Mouse (Mus musculus) liver, embryonic 13.5 days (tissue): ENCODE measurements at regions not wholly inside any gene's neighbourhood (a gene's known extent, or its start where the extent isn't known, plus 50 kb on each side); places are given as distances from the start of the nearest gene placed in this dataset.
A peak's percentile ranks its signal among the peaks of the same experiment; 100 is the strongest.

Experiments used
- ATAC-seq: fragments of 200-750 bp; cut with Nextera tagmentation; 2 replicates; pipeline ENCODE4 v1.8.0; 2017; ENCODE audit warnings: low read depth, mild to moderate bottlenecking, moderate number of reproducible peaks, moderate library complexity
- DNase-seq: peaks from one replicate; pipeline ENCODE4 v3.0.0; 2022
- H3K27ac ChIP-seq: fragments of 300-500 bp; sonication (generic); 2 replicates; pipeline ENCODE4 v1.5.1; 2015; ENCODE audit warnings: moderate library complexity, mild to moderate bottlenecking, inconsistent platforms
- H3K27me3 ChIP-seq: fragments of 300-500 bp; sonication (generic); 2 replicates; pipeline ENCODE4 v1.6.1; 2015; ENCODE audit warnings: mild to moderate bottlenecking, inconsistent platforms
- H3K36me3 ChIP-seq: fragments of 300-500 bp; sonication (generic); 2 replicates; pipeline ENCODE4 v1.6.1; 2015; ENCODE audit warnings: mild to moderate bottlenecking, inconsistent platforms
- H3K4me1 ChIP-seq: fragments of 300-500 bp; sonication (generic); replicated peaks from 2 replicates; pipeline ENCODE4 v1.6.1; 2015; ENCODE audit warnings: inconsistent platforms
- H3K4me2 ChIP-seq: fragments of 300-500 bp; sonication (generic); 2 replicates; pipeline ENCODE4 v1.6.1; 2015; ENCODE audit warnings: inconsistent platforms, mild to moderate bottlenecking, moderate library complexity
- H3K4me3 ChIP-seq: fragments of 300-500 bp; sonication (generic); replicated peaks from 2 replicates; pipeline ENCODE4 v1.5.1; 2015; ENCODE audit warnings: mild to moderate bottlenecking, inconsistent platforms
- H3K9ac ChIP-seq: fragments of 300-500 bp; sonication (generic); 2 replicates; pipeline ENCODE4 v1.6.1; 2015; ENCODE audit warnings: mild to moderate bottlenecking, inconsistent platforms
- H3K9me3 ChIP-seq: fragments of 300-500 bp; sonication (generic); replicated peaks from 2 replicates; pipeline ENCODE4 v1.6.1; 2016; ENCODE audit warnings: inconsistent platforms
- WGBS: fragments of 180-500 bp; shearing (Covaris S2); methylation state at CpG from one replicate; pipeline ENCODE4 v1.1.7; 2015; ENCODE audit not compliant: insufficient replicate concordance; 5-methylcytosine and 5-hydroxymethylcytosine counted together

- H3K9ac ChIP-seq, result no peak overlapping the region
- WGBS, result 16% methylated on average over 9 of the region's 9 CpGs
- peaks cover 4% of the 10 kb centered on the region; the same call in 1 of the 2 replicates for H3K4me1 ChIP-seq
- peak overlapping the region; percentile 51 for H3K4me2 ChIP-seq
- no peaks in the 10 kb centered on the region for H3K9me3 ChIP-seq
- H3K36me3 ChIP-seq, result no peaks in the 10 kb centered on the region
- DNase-seq, result no peak
- H3K27ac ChIP-seq, result no peak overlapping the region
- H3K27me3 ChIP-seq, result peaks cover 35% of the 10 kb centered on the region
- peak overlapping the region; percentile 44 for H3K4me3 ChIP-seq
- ATAC-seq, result no peak
Measured at GRCm38 (mm10) chr10:117571891-117572573, 57.3 kb upstream of the Cpm start.

GRCm38 (mm10) chr10:117570971-117571861 is 58.1 kb upstream of the Cpm start:
- H3K4me1 ChIP-seq, result peaks cover 4% of the 10 kb centered on the region; the same call in 1 of the 2 replicates
- H3K9ac ChIP-seq, result no peak overlapping the region
- ATAC-seq (no peak), DNase-seq (no peak)
- H3K4me2 ChIP-seq, result peak overlapping the region; percentile 51
- no peaks in the 10 kb centered on the region for H3K9me3 ChIP-seq
- H3K27ac ChIP-seq, result no peak overlapping the region
- 3% methylated on average over 27 of the region's 27 CpGs for WGBS
- H3K36me3 ChIP-seq, result no peaks in the 10 kb centered on the region
- H3K27me3 ChIP-seq, result peaks cover 35% of the 10 kb centered on the region
- peak overlapping the region; percentile 44 for H3K4me3 ChIP-seq

GRCm38 (mm10) chr10:117570091-117570970 is 59.0 kb upstream of the Cpm start:
- Histone ChIP-seq H3K9me3 (no peaks in the 10 kb centered on the region), H3K4me2 (no peak overlapping the region), H3K4me3 (no peak overlapping the region), H3K27me3 (peaks cover 35% of the 10 kb centered on the region), H3K27ac (no peak overlapping the region), H3K36me3 (no peaks in the 10 kb centered on the region), H3K4me1 (peaks cover 4% of the 10 kb centered on the region; the same call in 1 of the 2 replicates), H3K9ac (no peak overlapping the region)
- no peak for ATAC-seq
- no peak for DNase-seq
- 46% methylated on average over 8 of the region's 8 CpGs for WGBS

GRCm38 (mm10) chr10:117569301-117570079 is 59.8 kb upstream of the Cpm start:
- no peak for ATAC-seq
- H3K36me3 ChIP-seq, result no peaks in the 10 kb centered on the region
- H3K27ac ChIP-seq, result no peak overlapping the region
- H3K4me2 ChIP-seq, result no peak overlapping the region
- H3K4me3 ChIP-seq, result no peak overlapping the region
- H3K27me3 ChIP-seq, result peaks cover 35% of the 10 kb centered on the region
- WGBS, result 57% methylated on average over 11 of the region's 11 CpGs
- H3K4me1 ChIP-seq, result peaks cover 4% of the 10 kb centered on the region; the same call in 1 of the 2 replicates
- no peak for DNase-seq
- H3K9me3 ChIP-seq, result no peaks in the 10 kb centered on the region
- no peak overlapping the region for H3K9ac ChIP-seq

GRCm38 (mm10) chr10:117568472-117569300 is 60.6 kb upstream of the Cpm start:
- peaks cover 4% of the 10 kb centered on the region; the same call in 1 of the 2 replicates for H3K4me1 ChIP-seq
- H3K36me3 ChIP-seq, result no peaks in the 10 kb centered on the region
- DNase-seq, result no peak
- peaks cover 35% of the 10 kb centered on the region for H3K27me3 ChIP-seq
- H3K4me3 ChIP-seq, result no peak overlapping the region
- no peak overlapping the region for H3K27ac ChIP-seq
- no peaks in the 10 kb centered on the region for H3K9me3 ChIP-seq
- no peak for ATAC-seq
- H3K4me2 ChIP-seq, result no peak overlapping the region
- no peak overlapping the region for H3K9ac ChIP-seq
- WGBS, result 66% methylated on average over 13 of the region's 13 CpGs

- peaks cover 34% of the 10 kb centered on the region for H3K27me3 ChIP-seq
- H3K27ac ChIP-seq, result no peak overlapping the region
- ATAC-seq, result no peak
- H3K4me2 ChIP-seq, result no peak overlapping the region
- DNase-seq, result no peak
- no peak overlapping the region for H3K9ac ChIP-seq
- no peak overlapping the region for H3K4me3 ChIP-seq
- H3K4me1 ChIP-seq, result peaks cover 4% of the 10 kb centered on the region; the same call in 1 of the 2 replicates
- H3K36me3 ChIP-seq, result no peaks in the 10 kb centered on the region
- no peaks in the 10 kb centered on the region for H3K9me3 ChIP-seq
- 61% methylated on average over 3 of the region's 3 CpGs for WGBS
Measured at GRCm38 (mm10) chr10:117568138-117568387, 61.2 kb upstream of the Cpm start.

GRCm38 (mm10) chr10:117567379-117568137 is 61.7 kb upstream of the Cpm start:
- no peaks in the 10 kb centered on the region for H3K36me3 ChIP-seq
- no peak overlapping the region for H3K27ac ChIP-seq
- H3K4me3 ChIP-seq, result no peak overlapping the region
- ATAC-seq (no peak), DNase-seq (no peak)
- H3K4me2 ChIP-seq, result no peak overlapping the region
- WGBS, result 82% methylated on average over 8 of the region's 8 CpGs
- H3K9ac ChIP-seq, result no peak overlapping the region
- H3K9me3 ChIP-seq, result no peaks in the 10 kb centered on the region
- peaks cover 29% of the 10 kb centered on the region for H3K27me3 ChIP-seq
- peaks cover 4% of the 10 kb centered on the region; the same call in 1 of the 2 replicates for H3K4me1 ChIP-seq

- no peak for ATAC-seq
- H3K36me3 ChIP-seq, result no peaks in the 10 kb centered on the region
- H3K9me3 ChIP-seq, result no peaks in the 10 kb centered on the region
- no peaks in the 10 kb centered on the region for H3K4me1 ChIP-seq
- H3K27ac ChIP-seq, result no peak overlapping the region
- no peak overlapping the region for H3K4me2 ChIP-seq
- no peak overlapping the region for H3K4me3 ChIP-seq
- 70% methylated on average over 8 of the region's 8 CpGs for WGBS
- H3K9ac ChIP-seq, result no peak overlapping the region
- no peak for DNase-seq
- peaks cover 22% of the 10 kb centered on the region for H3K27me3 ChIP-seq
Measured at GRCm38 (mm10) chr10:117566648-117567378, 62.5 kb upstream of the Cpm start.

- ATAC-seq (no peak), DNase-seq (no peak)
- H3K4me3 ChIP-seq, result no peak overlapping the region
- no peak overlapping the region for H3K9ac ChIP-seq
- no peaks in the 10 kb centered on the region for H3K36me3 ChIP-seq
- H3K4me1 ChIP-seq, result no peaks in the 10 kb centered on the region
- H3K27me3 ChIP-seq, result peaks cover 15% of the 10 kb centered on the region
- no peak overlapping the region for H3K4me2 ChIP-seq
- no peak overlapping the region for H3K27ac ChIP-seq
- 72% methylated on average over 3 of the region's 3 CpGs for WGBS
- H3K9me3 ChIP-seq, result no peaks in the 10 kb centered on the region
Measured at GRCm38 (mm10) chr10:117566204-117566603, 63.1 kb upstream of the Cpm start.
